Mouse (Mus musculus) embryonic facial prominence, embryonic 13.5 days (tissue): Measurements from ENCODE around the gene Rnf181. TPM values are rescaled to one million over a fixed set of nuclear protein-coding genes. Genes with fewer than 3 reads are reported as not detected.

ENCODE experiments used
- ATAC-seq: fragments of 200-750 bp; cut with Nextera tagmentation; 2 replicates; pipeline ENCODE4 v1.8.0; 2017; ENCODE audit warnings: low read depth; ENCODE audit not compliant: insufficient number of reproducible peaks, insufficient read depth, low FRiP score, low TSS enrichment
- H3K27ac ChIP-seq: fragments of 300-500 bp; sonication (generic); 2 replicates; pipeline ENCODE4 v1.5.1; 2015; ENCODE audit warnings: moderate library complexity, mild to moderate bottlenecking, inconsistent platforms
- H3K27me3 ChIP-seq: fragments of 300-500 bp; sonication (generic); 2 replicates; pipeline ENCODE4 v1.6.1; 2015; ENCODE audit warnings: mild to moderate bottlenecking, inconsistent platforms
- H3K36me3 ChIP-seq: fragments of 300-500 bp; sonication (generic); 2 replicates; pipeline ENCODE4 v1.6.1; 2015; ENCODE audit warnings: mild to moderate bottlenecking, inconsistent platforms
- H3K4me1 ChIP-seq: fragments of 300-500 bp; sonication (generic); 2 replicates; pipeline ENCODE4 v1.6.1; 2015; ENCODE audit warnings: inconsistent platforms
- H3K4me2 ChIP-seq: fragments of 300-500 bp; sonication (generic); 2 replicates; pipeline ENCODE4 v1.6.1; 2015; ENCODE audit warnings: moderate library complexity, mild to moderate bottlenecking, inconsistent platforms
- H3K4me3 ChIP-seq: fragments of 300-500 bp; sonication (generic); 2 replicates; pipeline ENCODE4 v1.5.1; 2015; ENCODE audit warnings: mild to moderate bottlenecking, inconsistent platforms
- H3K9ac ChIP-seq: fragments of 300-500 bp; sonication (generic); 2 replicates; pipeline ENCODE4 v1.6.1; 2015; ENCODE audit warnings: mild to moderate bottlenecking, inconsistent platforms
- H3K9me3 ChIP-seq: fragments of 300-500 bp; sonication (generic); 2 replicates; pipeline ENCODE4 v1.6.1; 2016; ENCODE audit warnings: inconsistent platforms
- WGBS: fragments of 180-500 bp; shearing (Covaris S2); methylation state at CpG from one replicate; pipeline ENCODE4 v1.1.7; 2015; ENCODE audit warnings: mixed read lengths; 5-methylcytosine and 5-hydroxymethylcytosine counted together
- polyA plus RNA-seq: library from polyadenylated mRNA; unstranded; fragments of >200 nt; fragmentation: Nextera tagmentation; extraction: Ambion mirVana; gene quantifications from 2 replicates; pipeline ENCODE4 v1.2.1, GENCODE M21; 2015

Rnf181 gene
- polyA plus RNA-seq, 1 experiment from 2014 or later: 110 TPM

GRCm38 (mm10) chr6:72358086-72358764, 8.5 kb downstream of the Rnf181 start:
- Histone ChIP-seq H3K4me3 (no peak overlapping the region), H3K27ac (no peak overlapping the region), H3K4me1 (peaks cover 53% of the 10 kb centered on the region), H3K9ac (no peak overlapping the region), H3K36me3 (peaks cover 31% of the 10 kb centered on the region), H3K9me3 (no peaks in the 10 kb centered on the region), H3K27me3 (no peaks in the 10 kb centered on the region), H3K4me2 (no peak overlapping the region)
- ATAC-seq: no peak
- WGBS: 93% methylated on average over 10 of the region's 10 CpGs

GRCm38 (mm10) chr6:72357164-72358079, 9.3 kb downstream of the Rnf181 start:
- H3K9me3 ChIP-seq: no peaks in the 10 kb centered on the region
- peaks cover 31% of the 10 kb centered on the region for H3K36me3 ChIP-seq
- WGBS: 72% methylated on average over 5 of the region's 5 CpGs
- H3K27ac ChIP-seq: no peak overlapping the region
- ATAC-seq: no peak
- 0 out of 2 replicates have a peak overlapping the region, but pooled peaks have one; percentile 11 for H3K9ac ChIP-seq
- H3K27me3 ChIP-seq: no peaks in the 10 kb centered on the region
- peaks cover 57% of the 10 kb centered on the region for H3K4me1 ChIP-seq
- no peak overlapping the region for H3K4me3 ChIP-seq
- H3K4me2 ChIP-seq: no peak overlapping the region

- Histone ChIP-seq H3K4me2 (peak overlapping the region; percentile 94), H3K9ac (peak overlapping the region; percentile 80), H3K9me3 (no peaks in the 10 kb centered on the region), H3K4me3 (peak overlapping the region; percentile 60), H3K4me1 (peaks cover 59% of the 10 kb centered on the region), H3K36me3 (peaks cover 31% of the 10 kb centered on the region), H3K27ac (no peak overlapping the region), H3K27me3 (no peaks in the 10 kb centered on the region)
- WGBS: 27% methylated on average over 8 of the region's 8 CpGs
- 0 out of 2 replicates have a peak, but pooled peaks have one; percentile 0 for ATAC-seq
Observed at GRCm38 (mm10) chr6:72356001-72356532, 10.7 kb downstream of the Rnf181 start.

- H3K4me1 ChIP-seq: peaks cover 53% of the 10 kb centered on the region
- H3K4me2 ChIP-seq: peak within 1 kb of the TSS; percentile 94
- no peaks in the 10 kb centered on the region for H3K27me3 ChIP-seq
- ATAC-seq: peak; percentile 66
- H3K4me3 ChIP-seq: peak within 1 kb of the TSS; percentile 60
- H3K9ac ChIP-seq: peak within 1 kb of the TSS; percentile 80
- H3K9me3 ChIP-seq: no peaks in the 10 kb centered on the region
- peak within 1 kb of the TSS; percentile 33; the same call in 1 of the 2 replicates for H3K27ac ChIP-seq
- H3K36me3 ChIP-seq: peaks cover 32% of the 10 kb centered on the region
- under 1% methylated on average over 67 of the region's 71 CpGs for WGBS
Observed at GRCm38 (mm10) chr6:72355066-72355911, 11.5 kb downstream of the Rnf181 start, which contains the start of gene Tmem150a. Tmem150a (plus strand) TSS chr6:72355447.

- no peak for ATAC-seq
- Histone ChIP-seq H3K4me1 (peaks cover 52% of the 10 kb centered on the region), H3K36me3 (peaks cover 33% of the 10 kb centered on the region), H3K9ac (no peak overlapping the region), H3K27me3 (no peaks in the 10 kb centered on the region), H3K27ac (no peak overlapping the region), H3K4me2 (peak overlapping the region; percentile 94), H3K4me3 (no peak overlapping the region), H3K9me3 (no peaks in the 10 kb centered on the region)
- WGBS: 55% methylated on average over 1 of the region's 1 CpGs
Observed at GRCm38 (mm10) chr6:72354025-72354424, 12.7 kb downstream of the Rnf181 start.

- WGBS: 36% methylated on average over 5 of the region's 5 CpGs
- H3K4me3 ChIP-seq: no peak overlapping the region
- H3K4me2 ChIP-seq: no peak overlapping the region
- no peaks in the 10 kb centered on the region for H3K9me3 ChIP-seq
- H3K27ac ChIP-seq: peak overlapping the region; percentile 5; the same call in 1 of the 2 replicates
- peaks cover 64% of the 10 kb centered on the region for H3K4me1 ChIP-seq
- H3K27me3 ChIP-seq: no peaks in the 10 kb centered on the region
- no peak for ATAC-seq
- peaks cover 30% of the 10 kb centered on the region for H3K36me3 ChIP-seq
- H3K9ac ChIP-seq: peak overlapping the region; percentile 22; the same call in 1 of the 2 replicates
Observed at GRCm38 (mm10) chr6:72352636-72353405, 13.9 kb downstream of the Rnf181 start.

- 85% methylated on average over 2 of the region's 2 CpGs for WGBS
- H3K4me3 ChIP-seq: no peak overlapping the region
- H3K27me3 ChIP-seq: no peaks in the 10 kb centered on the region
- no peak overlapping the region for H3K4me2 ChIP-seq
- no peak overlapping the region for H3K9ac ChIP-seq
- H3K27ac ChIP-seq: no peak overlapping the region
- H3K9me3 ChIP-seq: no peaks in the 10 kb centered on the region
- peaks cover 26% of the 10 kb centered on the region for H3K36me3 ChIP-seq
- peaks cover 54% of the 10 kb centered on the region for H3K4me1 ChIP-seq
- no peak for ATAC-seq
Observed at GRCm38 (mm10) chr6:72350214-72350613, 16.5 kb downstream of the Rnf181 start.

GRCm38 (mm10) chr6:72348411-72348810, 18.3 kb downstream of the Rnf181 start:
- no peaks in the 10 kb centered on the region for H3K27me3 ChIP-seq
- no peaks in the 10 kb centered on the region for H3K9me3 ChIP-seq
- peak overlapping the region; percentile 86 for H3K4me3 ChIP-seq
- peaks cover 46% of the 10 kb centered on the region for H3K4me1 ChIP-seq
- peak overlapping the region; percentile 80 for H3K4me2 ChIP-seq
- peaks cover 26% of the 10 kb centered on the region for H3K36me3 ChIP-seq
- H3K27ac ChIP-seq: 0 out of 2 replicates have a peak overlapping the region, but pooled peaks have one; percentile 92
- 79% methylated on average over 10 of the region's 10 CpGs for WGBS
- ATAC-seq: no peak
- H3K9ac ChIP-seq: peak overlapping the region; percentile 92

- Histone ChIP-seq H3K9me3 (no peaks in the 10 kb centered on the region), H3K4me1 (peaks cover 38% of the 10 kb centered on the region), H3K4me2 (peak within 1 kb of the TSS; percentile 80), H3K4me3 (peak within 1 kb of the TSS; percentile 86), H3K27ac (peak within 1 kb of the TSS; percentile 92), H3K9ac (peak within 1 kb of the TSS; percentile 92), H3K36me3 (peaks cover 29% of the 10 kb centered on the region), H3K27me3 (no peaks in the 10 kb centered on the region)
- peak; percentile 73; the same call in 1 of the 2 replicates for ATAC-seq
- WGBS: under 1% methylated on average over 72 of the region's 72 CpGs
Observed at GRCm38 (mm10) chr6:72347166-72347941, 19.4 kb downstream of the Rnf181 start, which contains the start of gene 0610030E20Rik. 0610030E20Rik (plus strand) TSS chr6:72347317.
